Mouse (Mus musculus) gastrocnemius, adult 18-20 months (tissue): ENCODE data around the gene Zdhhc17. TPM values are rescaled to one million over a fixed set of nuclear protein-coding genes. Genes with fewer than 3 reads are reported as not detected.

Experiments
- DNase-seq: peaks from one replicate; pipeline ENCODE4 v3.0.0; 2021; ENCODE audit warnings: low spot score
- long read RNA-seq, 2 experiments: library from polyadenylated mRNA; stranded (forward); transcript quantifications; one replicate each; pipeline ENCODE4 v2.0.0; 2021
- total RNA-seq, 2 experiments: library from RNA; stranded (reverse); gene quantifications; 2 replicates each; pipeline ENCODE4 v1.2.3; 2021

Zdhhc17 gene
- 10 to 100 TPM; 17.1 to 19.2 TPM for total RNA-seq
- long read RNA-seq, experiment 1, partial matches to known transcripts = 1 of 1 reads
- long read RNA-seq, experiment 1, other reads (novel, unspliced or antisense) = 0 of 1 reads
- long read RNA-seq, experiment 2, partial matches to known transcripts = 0 of 1 reads
- long read RNA-seq, experiment 2, other reads (novel, unspliced or antisense) = 1 of 1 reads

DNA sequence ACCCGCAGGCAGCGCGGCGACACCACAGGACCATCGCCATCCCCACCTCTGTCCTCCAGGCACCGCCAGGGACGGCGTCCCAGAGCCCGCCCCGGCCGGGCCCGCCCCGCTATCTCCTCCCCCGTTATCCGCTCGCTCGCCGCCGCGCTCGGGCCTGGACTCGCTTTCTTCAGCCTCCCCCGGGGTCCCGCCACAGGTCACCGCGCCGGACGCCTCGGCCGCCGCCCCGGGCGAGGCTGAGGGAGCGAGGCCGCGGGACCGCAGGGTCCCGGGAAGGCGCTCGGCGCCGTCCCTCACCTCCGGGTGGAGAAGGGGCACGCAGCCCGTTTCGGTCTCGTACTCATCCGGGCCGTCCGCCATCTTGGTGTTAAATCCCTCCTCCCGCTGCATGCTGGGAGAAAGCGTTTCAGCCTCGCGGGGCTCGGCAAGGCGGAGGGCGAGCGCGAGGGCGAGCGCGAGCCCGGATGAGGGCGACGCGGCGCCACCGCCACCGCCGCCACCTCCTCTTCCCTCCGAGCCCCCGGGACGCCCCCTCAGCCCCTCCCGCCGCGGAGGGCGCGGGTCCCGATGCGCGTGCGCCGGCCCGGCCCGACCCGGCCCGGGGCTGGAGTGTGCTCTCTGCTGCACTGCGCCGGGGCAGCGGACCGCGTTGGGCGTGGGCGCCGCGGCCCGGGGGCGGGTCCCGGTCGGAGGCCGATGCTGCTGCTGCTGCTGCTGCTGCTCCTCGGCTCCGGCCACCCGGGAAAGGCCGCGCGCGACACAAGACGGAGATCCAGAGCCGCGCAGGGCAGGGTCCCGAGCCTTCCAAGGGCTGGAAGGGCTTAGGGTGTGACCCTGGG lies at the start of gene Zdhhc17:
TSS of gene Zdhhc17 (minus strand) at position 500 of the 839 bp plus-strand sequence.
- DNase-seq = peak; percentile 91

DNA sequence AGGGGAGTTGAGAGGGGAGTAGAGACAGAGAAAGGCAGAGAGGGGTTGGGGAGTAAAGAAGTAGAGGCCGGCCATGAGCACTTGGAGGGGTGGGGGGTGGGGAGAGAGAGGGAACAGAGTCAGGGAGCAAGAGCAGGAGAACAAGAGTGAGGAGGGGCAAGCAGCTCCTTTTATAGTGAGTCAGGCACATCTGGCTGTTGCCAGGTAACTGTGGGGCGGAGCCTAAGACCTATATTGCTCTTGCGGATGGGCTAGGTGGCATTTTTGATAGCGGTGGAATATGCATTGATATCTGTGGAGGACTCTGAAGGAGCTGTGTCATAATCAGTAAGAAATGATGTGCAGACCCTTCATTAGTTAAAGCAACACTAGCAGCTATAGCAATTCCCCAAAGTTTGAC lies 45.8 kb upstream of the Zdhhc17 start:
- DNase-seq = no peak

DNA sequence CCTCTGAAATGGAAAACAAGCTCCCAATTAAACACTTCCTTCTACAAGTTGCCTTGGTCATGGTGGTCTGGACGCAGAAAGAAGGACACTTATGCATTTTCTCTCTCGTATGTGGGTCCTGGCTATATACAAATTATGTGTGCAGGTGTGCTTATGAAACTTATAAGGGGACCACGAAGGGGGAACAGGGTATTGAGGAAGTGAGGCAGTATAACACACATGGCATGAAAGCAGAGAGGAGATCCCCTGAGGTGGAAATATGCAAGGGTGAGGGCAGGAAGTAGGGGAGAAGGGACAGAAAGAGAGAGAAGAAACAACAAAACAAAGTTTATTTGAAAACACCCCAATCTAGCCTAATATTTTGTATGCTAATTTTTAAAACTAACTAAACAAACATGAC lies 41.7 kb upstream of the Zdhhc17 start:
- no peak for DNase-seq

GRCm38 (mm10) chr10:111050511-111050910 lies 40.6 kb upstream of the Zdhhc17 start:
- DNase-seq = no peak

- DNase-seq = no peak
These were observed 40.1 kb upstream of the Zdhhc17 start for GRCm38 (mm10) chr10:111050061-111050460.

GRCm38 (mm10) chr10:111047895-111048294 lies 38.0 kb upstream of the Zdhhc17 start:
- DNase-seq = no peak

DNA sequence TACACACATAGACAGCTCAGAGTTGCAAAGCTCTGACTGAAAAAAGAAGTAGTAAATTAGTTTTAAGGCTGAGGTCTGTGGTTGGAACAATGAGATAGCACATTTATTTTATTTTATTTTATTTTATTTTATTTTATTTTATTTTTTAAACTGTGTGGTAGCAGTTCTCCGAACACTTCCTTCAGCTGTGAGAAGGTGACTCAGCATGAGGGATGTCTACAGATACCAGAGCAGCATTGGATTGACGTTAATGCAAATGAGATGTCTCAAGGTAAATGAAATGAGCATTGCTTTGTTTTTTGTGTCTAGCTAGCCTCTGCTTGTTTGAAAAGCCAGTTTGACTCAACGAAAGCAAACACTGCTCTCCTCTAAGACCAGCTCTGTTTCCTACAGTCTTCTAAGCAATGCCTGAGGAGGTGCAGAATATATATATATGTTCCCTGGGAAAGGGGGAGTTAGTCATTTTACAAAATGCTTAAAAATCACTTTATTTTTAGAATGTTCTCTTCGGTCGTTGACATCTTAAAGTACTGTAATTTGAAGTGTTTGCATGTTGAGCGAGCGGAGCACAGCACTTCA lies 30.2 kb upstream of the Zdhhc17 start:
- no peak for DNase-seq

DNA sequence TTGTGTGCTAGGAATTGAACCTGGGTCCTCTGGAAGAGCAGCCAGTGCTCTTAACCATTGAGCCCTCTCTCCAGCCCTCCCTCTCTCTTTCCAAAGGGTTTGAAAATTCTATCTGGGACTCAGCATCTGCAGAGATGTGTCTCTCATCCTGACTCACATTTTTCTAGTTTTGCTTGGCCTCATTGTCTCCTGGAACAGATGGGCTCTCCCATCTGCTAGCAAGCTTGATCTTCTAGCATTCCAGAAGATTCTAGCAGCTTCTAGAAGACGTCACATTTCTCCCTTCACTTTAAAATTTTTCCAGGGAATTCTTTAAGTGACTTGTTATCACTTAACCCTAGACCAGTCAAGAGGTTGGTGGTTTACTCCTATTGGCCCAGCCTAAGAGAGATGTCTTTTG lies 26.9 kb upstream of the Zdhhc17 start:
- no peak for DNase-seq

DNA sequence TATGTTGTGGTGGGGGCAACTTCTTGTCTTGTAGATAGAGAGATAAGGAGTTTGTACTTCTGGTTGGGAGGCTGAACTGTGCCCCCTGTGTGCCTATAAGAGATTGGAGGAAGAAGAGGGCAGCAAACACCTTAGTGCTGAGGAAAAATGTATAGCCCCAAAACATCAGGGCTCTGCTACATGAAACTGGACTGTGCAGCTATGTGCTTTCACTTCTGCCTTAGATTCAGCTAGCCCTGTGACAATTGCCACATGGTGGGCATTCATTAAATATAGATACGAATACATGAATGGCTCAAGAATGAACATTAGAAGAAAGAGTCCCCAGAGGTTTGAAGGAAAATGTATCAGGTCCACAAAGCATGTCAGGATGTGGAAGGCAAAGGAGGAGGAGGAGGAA lies 25.2 kb upstream of the Zdhhc17 start:
- DNase-seq = no peak

DNA sequence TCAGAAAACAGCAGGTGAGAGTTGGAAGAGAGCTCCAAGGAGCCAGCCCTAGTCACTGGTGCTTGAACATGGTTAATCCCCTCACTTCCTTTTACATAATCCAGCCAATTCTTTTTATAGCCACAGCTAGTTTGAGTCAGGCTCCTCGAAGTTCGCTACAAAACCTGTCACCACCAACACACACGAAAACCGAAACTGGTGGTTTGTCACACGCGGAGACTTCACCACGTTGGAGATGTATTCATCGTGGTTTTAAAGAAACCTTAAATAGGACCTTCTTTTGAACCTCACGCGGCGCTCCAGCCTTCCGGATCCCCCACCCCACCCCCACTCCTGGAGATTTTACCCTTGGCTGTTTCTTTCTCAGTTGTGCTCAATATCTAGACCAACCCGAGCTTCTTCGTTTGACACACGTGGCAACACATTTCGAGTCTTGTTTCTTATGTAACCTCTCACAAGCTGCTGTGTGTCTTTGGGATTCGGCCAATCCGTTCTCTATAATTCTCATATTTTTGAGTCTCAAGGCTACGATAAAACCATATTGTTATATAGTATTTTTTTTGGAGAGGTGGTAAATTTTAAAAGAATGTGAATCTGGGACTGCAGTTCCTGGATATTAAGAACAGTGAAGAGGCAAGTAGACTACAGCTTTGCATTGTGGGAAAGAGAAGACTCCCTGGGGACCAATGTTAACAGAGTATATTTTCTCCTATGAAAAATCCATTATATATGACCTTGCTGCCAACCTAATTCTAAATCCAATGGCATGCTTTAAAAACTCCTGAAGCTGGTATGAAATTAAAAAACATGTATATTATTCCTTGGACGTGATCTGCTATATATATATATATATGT lies 21.8 kb upstream of the Zdhhc17 start:
- peak; percentile 27 for DNase-seq

DNA sequence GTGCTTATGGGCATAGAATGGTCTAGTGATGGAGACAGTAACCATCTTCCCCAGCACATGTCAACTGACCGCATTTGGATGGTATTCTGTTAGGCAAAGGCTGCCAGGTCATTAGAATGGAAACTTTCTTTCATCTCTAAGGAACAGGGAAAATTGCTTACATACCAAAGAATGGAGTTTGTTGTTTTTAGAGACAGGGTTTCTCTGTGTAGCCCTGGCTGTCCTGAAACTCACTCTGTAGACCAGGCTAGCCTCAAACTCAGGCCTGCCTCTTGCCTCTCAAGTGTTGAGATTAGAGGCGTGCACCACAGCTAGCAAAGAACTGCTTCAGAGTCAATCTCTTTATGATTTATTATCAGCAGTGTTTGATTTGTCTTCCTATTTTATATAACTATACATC lies 20.9 kb upstream of the Zdhhc17 start:
- DNase-seq = no peak

DNA sequence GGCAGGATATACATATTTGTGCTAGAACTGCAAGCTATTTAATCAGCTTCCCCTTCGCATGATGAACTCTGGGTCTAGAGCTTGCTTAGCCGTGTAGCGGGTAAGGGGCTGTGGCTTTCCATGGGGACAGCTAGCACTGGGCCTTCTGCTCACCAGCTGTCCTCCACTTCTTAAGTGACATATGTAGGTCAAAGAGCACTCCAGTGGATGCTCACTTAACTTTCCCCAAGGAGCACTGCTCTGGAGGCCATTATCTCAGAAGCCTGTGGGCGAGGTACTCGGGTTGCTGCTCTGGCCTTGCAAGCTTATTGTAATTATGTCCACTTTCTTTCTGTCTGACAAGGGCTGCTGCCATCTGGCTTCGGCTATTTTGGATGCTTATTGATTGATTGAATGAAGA lies 16.2 kb upstream of the Zdhhc17 start:
- DNase-seq = no peak

GRCm38 (mm10) chr10:111024746-111025145 lies 14.8 kb upstream of the Zdhhc17 start:
- DNase-seq = no peak

DNA sequence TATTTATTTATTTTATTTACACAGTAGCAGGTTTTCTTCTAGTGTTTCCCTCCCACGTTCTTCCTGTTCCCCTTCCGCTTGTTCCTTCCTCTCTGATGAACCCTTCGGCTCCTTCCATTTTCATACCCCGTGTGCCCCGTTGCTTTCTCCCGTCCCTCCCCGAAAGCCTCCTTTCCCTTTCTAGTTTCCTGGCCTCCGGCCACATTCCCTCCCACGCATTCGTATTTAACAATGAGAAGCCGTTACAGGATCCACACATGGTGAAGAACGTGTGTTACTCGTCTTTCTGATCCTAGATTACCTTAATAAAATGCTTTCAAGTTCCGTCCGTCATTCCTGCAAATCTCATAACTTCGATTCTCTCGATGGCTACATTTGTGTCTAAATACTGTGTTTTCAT lies 4.5 kb upstream of the Zdhhc17 start:
- no peak for DNase-seq

- no peak for DNase-seq
These were observed 3.3 kb upstream of the Zdhhc17 start for GRCm38 (mm10) chr10:111013265-111013664.

DNA sequence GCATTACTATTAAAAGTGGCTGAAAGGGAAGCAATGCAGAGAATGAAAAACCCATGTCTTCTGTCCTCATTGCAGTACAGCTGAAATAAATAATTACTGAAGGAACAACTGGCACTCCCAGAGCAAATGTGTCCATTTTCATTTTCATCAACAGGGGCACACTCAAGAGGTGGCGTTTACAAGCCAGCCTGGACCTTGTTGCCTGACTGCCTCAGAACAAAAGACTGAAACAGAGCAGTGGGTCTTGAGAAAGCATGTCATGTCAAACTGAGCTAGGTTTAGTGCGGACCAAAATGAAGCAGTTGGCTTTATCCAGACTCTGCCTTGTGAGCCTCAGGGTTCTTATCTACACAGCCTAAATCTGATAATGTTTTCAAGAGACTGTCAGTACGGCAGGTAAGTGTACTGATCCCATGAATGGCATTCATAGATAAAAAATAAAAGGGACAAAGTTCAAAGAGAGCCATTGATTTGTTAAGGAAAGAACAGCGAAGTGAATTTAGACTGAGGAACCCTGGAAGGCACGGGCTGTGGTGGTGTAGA lies 2.6 kb upstream of the Zdhhc17 start:
- no peak for DNase-seq

DNA sequence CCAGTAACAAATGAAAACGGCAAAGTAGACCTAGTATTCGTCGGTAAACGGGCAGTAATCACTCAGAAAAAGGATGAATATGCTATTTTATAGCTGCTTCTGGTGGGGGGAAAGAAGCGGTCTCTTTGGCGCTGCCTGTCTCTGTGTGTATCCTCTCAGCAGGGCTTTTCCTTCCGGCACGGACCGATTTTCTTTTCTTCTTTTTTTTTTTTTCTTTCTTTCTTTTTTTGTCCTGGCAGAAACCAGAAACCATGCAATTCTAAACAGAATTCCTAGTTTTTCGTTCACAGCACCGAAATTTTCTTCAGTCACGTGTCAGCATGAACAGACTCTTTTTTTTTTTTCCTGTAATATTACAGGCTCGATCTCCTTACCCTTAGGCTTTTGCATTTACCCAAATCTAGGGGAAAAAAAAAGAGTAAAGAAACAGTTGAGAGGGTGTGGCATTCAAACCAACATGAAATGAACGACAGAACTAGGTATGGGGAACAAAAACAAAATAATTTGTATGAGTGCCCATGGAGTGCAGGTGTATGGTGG lies 1.4 kb upstream of the Zdhhc17 start:
- DNase-seq = no peak

GRCm38 (mm10) chr10:111010480-111011225 lies 713 bp upstream of the Zdhhc17 start:
- DNase-seq = no peak

- no peak for DNase-seq
These were observed 763 bp downstream of the Zdhhc17 start for GRCm38 (mm10) chr10:111009113-111009640.

DNA sequence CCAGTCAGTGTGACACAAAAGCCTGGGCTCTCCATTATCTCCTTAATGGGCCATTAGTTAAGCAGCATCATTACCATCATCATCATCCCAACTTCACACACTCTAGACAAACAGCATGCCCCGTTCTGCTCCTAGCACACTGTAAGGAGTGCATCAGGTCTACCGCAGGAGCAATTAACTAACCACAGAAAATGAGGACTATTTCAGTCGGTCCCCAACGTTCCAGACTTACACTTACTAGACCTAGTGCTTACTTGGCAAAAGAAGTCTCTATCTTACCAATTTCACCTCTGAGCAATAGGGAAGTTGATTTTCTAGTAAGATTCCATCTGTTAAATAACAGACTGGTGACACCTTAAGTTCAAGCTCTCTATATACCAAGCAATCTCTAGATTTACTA lies 2.3 kb downstream of the Zdhhc17 start:
- DNase-seq = no peak
